ENCODE assay signal across 26 mouse cellular contexts in genomic region chr7:75499271-75499670, GRCm38 (mm10). TPM values are rescaled to one million over a fixed set of nuclear protein-coding genes. Genes with fewer than 3 reads are reported as not detected.
A peak's percentile ranks its signal among the peaks of the same experiment; 100 is the strongest.
DNase-seq lines count a peak whose midpoint lies in the region; ATAC-seq and TF ChIP-seq lines count a peak whose summit lies in the region.
"Had no signal": no experiment of that assay in that cellular context is flagged by ENCODE, and none has a peak within 500 bp of the region (broad histone marks: within the 10 kb centered on the region; RNA-seq: fewer than 3 reads in every experiment).

No protein-coding gene starts in this region.

- H3K27ac ChIP-seq in heart, adult 2 months: peak overlapping the region; percentile 8
- H3K27ac ChIP-seq in kidney, adult 2 months (ENCODE audit: insufficient read depth, low read depth, low read length): peak overlapping the region; percentile 97
- H3K27ac ChIP-seq in kidney, embryonic 15.5 days: peak overlapping the region; percentile 87
- no peak overlapping the region for H3K27ac ChIP-seq in forebrain, embryonic 14.5 days (ENCODE audit: low read depth, low read length)
- H3K27ac ChIP-seq in midbrain, embryonic 15.5 days: no peak overlapping the region
- H3K27ac ChIP-seq: forebrain, embryonic 10.5 days; hindbrain, embryonic 13.5 days; limb, embryonic 15.5 days; midbrain, embryonic 13.5 days; neural tube, embryonic 12.5 days had no signal

- H3K4me1 ChIP-seq in heart, adult 2 months (ENCODE audit: control insufficient read depth, insufficient read depth, low read length): peaks cover 16% of the 10 kb centered on the region
- H3K4me1 ChIP-seq in kidney, adult 2 months (ENCODE audit: control insufficient read depth, insufficient read depth, low read length): peaks cover 27% of the 10 kb centered on the region
- H3K4me1 ChIP-seq in kidney, embryonic 15.5 days: peaks cover 49% of the 10 kb centered on the region
- no peaks in the 10 kb centered on the region for H3K4me1 ChIP-seq in forebrain, embryonic 14.5 days (ENCODE audit: control insufficient read depth, insufficient read depth, low read length)
- no peaks in the 10 kb centered on the region for H3K4me1 ChIP-seq in midbrain, embryonic 15.5 days
- H3K4me1 ChIP-seq: hindbrain, embryonic 13.5 days; midbrain, embryonic 13.5 days; neural tube, embryonic 12.5 days had no signal

- H3K79me2 ChIP-seq in heart, adult 2 months (replicated peaks; ENCODE audit: control insufficient read depth, insufficient read depth, low read length): peaks cover 3% of the 10 kb centered on the region; the same call in 1 of the 2 replicates

- no peaks in the 10 kb centered on the region for H3K9me3 ChIP-seq in kidney, embryonic 15.5 days (replicated peaks)
- H3K9me3 ChIP-seq in forebrain, embryonic 14.5 days (replicated peaks; ENCODE audit: control insufficient read depth, low read length): no peaks in the 10 kb centered on the region
- H3K9me3 ChIP-seq in midbrain, embryonic 15.5 days: no peaks in the 10 kb centered on the region
- H3K9me3 ChIP-seq: forebrain, embryonic 10.5 days; hindbrain, embryonic 13.5 days; limb, embryonic 15.5 days; megakaryocyte, embryonic 14.5 days; midbrain, embryonic 13.5 days; neural tube, embryonic 12.5 days had no signal

- TF ChIP-seq POLR2A in heart, adult 2 months (IDR thresholded peaks at IDR 0.05; ENCODE audit: insufficient read depth, low read depth, low read length): no peak
- no peak for TF ChIP-seq POLR2A in kidney, adult 2 months (IDR thresholded peaks at IDR 0.05; ENCODE audit: low read depth, low read length)

- ATAC-seq in kidney, embryonic 15.5 days (replicated peaks; ENCODE audit: low FRiP score): peak; percentile 49; the same call in 1 of the 2 replicates
- ATAC-seq in forebrain, embryonic 14.5 days: no peak
- no peak for ATAC-seq in midbrain, embryonic 15.5 days (replicated peaks)
- ATAC-seq: forebrain, postnatal 0 days; inflammation-experienced regulatory T-cells, adult 6 months; midbrain, embryonic 13.5 days had no signal

- H3K4me3 ChIP-seq in heart, adult 2 months: no peak overlapping the region
- H3K4me3 ChIP-seq in kidney, adult 2 months (ENCODE audit: insufficient read depth, low read depth, low read length): no peak overlapping the region
- no peak overlapping the region for H3K4me3 ChIP-seq in kidney, embryonic 15.5 days (replicated peaks)
- H3K4me3 ChIP-seq in forebrain, embryonic 14.5 days (ENCODE audit: low read depth, low read length): no peak overlapping the region
- H3K4me3 ChIP-seq in midbrain, embryonic 15.5 days: no peak overlapping the region
- H3K4me3 ChIP-seq: forebrain, embryonic 10.5 days; hindbrain, embryonic 13.5 days; limb, embryonic 15.5 days; megakaryocyte, embryonic 14.5 days; midbrain, embryonic 13.5 days; neural tube, embryonic 12.5 days had no signal

- H3K36me3 ChIP-seq in heart, adult 2 months (ENCODE audit: control insufficient read depth, insufficient read depth, low read length): peaks cover 28% of the 10 kb centered on the region
- no peaks in the 10 kb centered on the region for H3K36me3 ChIP-seq in kidney, adult 2 months (ENCODE audit: control insufficient read depth, insufficient read depth, low read length)
- no peaks in the 10 kb centered on the region for H3K36me3 ChIP-seq in kidney, embryonic 15.5 days
- H3K36me3 ChIP-seq in forebrain, embryonic 14.5 days (ENCODE audit: control insufficient read depth, insufficient read depth, low read length): no peaks in the 10 kb centered on the region
- no peaks in the 10 kb centered on the region for H3K36me3 ChIP-seq in midbrain, embryonic 15.5 days (replicated peaks)
- H3K36me3 ChIP-seq: forebrain, embryonic 10.5 days; hindbrain, embryonic 13.5 days; limb, embryonic 15.5 days; midbrain, embryonic 13.5 days; neural tube, embryonic 12.5 days had no signal

- 0 out of 2 replicates have a peak overlapping the region, but pooled peaks have one; percentile 26 for H3K4me2 ChIP-seq in kidney, embryonic 15.5 days
- no peak overlapping the region for H3K4me2 ChIP-seq in forebrain, embryonic 14.5 days (ENCODE audit: low read length)
- no peak overlapping the region for H3K4me2 ChIP-seq in midbrain, embryonic 15.5 days
- H3K4me2 ChIP-seq: hindbrain, embryonic 13.5 days; limb, embryonic 15.5 days; lung, embryonic 14.5 days; midbrain, embryonic 13.5 days; neural tube, embryonic 12.5 days had no signal

- no peak overlapping the region for H3K9ac ChIP-seq in heart, adult 2 months (ENCODE audit: low read depth, low read length)
- H3K9ac ChIP-seq in kidney, embryonic 15.5 days: no peak overlapping the region
- H3K9ac ChIP-seq in forebrain, embryonic 14.5 days (ENCODE audit: low read length): no peak overlapping the region
- no peak overlapping the region for H3K9ac ChIP-seq in midbrain, embryonic 15.5 days
- H3K9ac ChIP-seq: forebrain, postnatal 0 days; hindbrain, embryonic 13.5 days; limb, embryonic 15.5 days; lung, embryonic 14.5 days; midbrain, embryonic 13.5 days; neural tube, embryonic 12.5 days had no signal

- no peak for DNase-seq in heart, adult 2 months
- DNase-seq in heart, postnatal 25 days (ENCODE audit: low spot score): no peak
- DNase-seq in kidney, adult 2 months: peak; percentile 57
- DNase-seq in kidney, postnatal 14 days: no peak
- DNase-seq in induced T-regulatory cell, adult 2 months (ENCODE audit: low read depth): peak; percentile 20
- no peak for DNase-seq in forebrain, embryonic 14.5 days (ENCODE audit: low spot score)
- DNase-seq: adrenal gland, postnatal 36 days; cerebellum, adult 9-10 months; forebrain, postnatal 0 days; gastrocnemius, postnatal 14 days; heart, adult 11 months; heart, postnatal 14 days; left cerebral cortex, postnatal 4 days; lung, embryonic 14.5 days; right cerebral cortex, postnatal 14 days; spleen, adult 18-20 months; thymus, postnatal 14 days had no signal

- H3K27me3 ChIP-seq in heart, adult 2 months (ENCODE audit: control insufficient read depth, insufficient read depth, low read length): no peaks in the 10 kb centered on the region
- H3K27me3 ChIP-seq in kidney, adult 2 months (replicated peaks; ENCODE audit: control insufficient read depth, insufficient read depth, low read length): no peaks in the 10 kb centered on the region
- no peaks in the 10 kb centered on the region for H3K27me3 ChIP-seq in kidney, embryonic 15.5 days
- no peaks in the 10 kb centered on the region for H3K27me3 ChIP-seq in forebrain, embryonic 14.5 days (replicated peaks; ENCODE audit: control insufficient read depth, insufficient read depth, low read length)
- no peaks in the 10 kb centered on the region for H3K27me3 ChIP-seq in midbrain, embryonic 15.5 days (replicated peaks)
- H3K27me3 ChIP-seq: hindbrain, embryonic 13.5 days; limb, embryonic 15.5 days; megakaryocyte, embryonic 14.5 days; midbrain, embryonic 13.5 days; neural tube, embryonic 12.5 days had no signal

- intact Hi-C loops in heart, adult 2 months (cut with DNase I): no loop called here
- intact Hi-C loops in heart, postnatal 25 days (cut with DNase I): no loop called here

- TF ChIP-seq CTCF in heart, adult 2 months (IDR thresholded peaks at IDR 0.05): no peak
- TF ChIP-seq CTCF in kidney, adult 2 months (conservative IDR thresholded peaks at IDR 0.05; ENCODE audit: insufficient read depth, insufficient read length, low read depth, low read length): no peak

- 70% methylated on average over 7 of the region's 7 CpGs for WGBS in heart, adult 2 months
- WGBS in kidney, adult 2 months: 42% methylated on average over 7 of the region's 7 CpGs
- WGBS in kidney, embryonic 15.5 days: 48% methylated on average over 7 of the region's 7 CpGs
- WGBS in forebrain, embryonic 14.5 days: 92% methylated on average over 7 of the region's 7 CpGs
- 93% methylated on average over 7 of the region's 7 CpGs for WGBS in midbrain, embryonic 15.5 days

- TF ChIP-seq EP300 in heart, adult 2 months (IDR thresholded peaks at IDR 0.05; ENCODE audit: insufficient read depth, low read depth, low read length): no peak

RNA-seq across cellular contexts. Expression of gene Akap13, which starts 43.9 kb away (rescaled TPM):
- 10 to 100 TPM; 64.1 to 72.0 TPM for total RNA-seq in heart, adult 2 months (2021)
- polyA plus RNA-seq in heart, adult 2 months (2012; rRNA removed): 16.8 and 20.0 TPM in 2 replicates
- total RNA-seq in heart, postnatal 25 days (2021): 10 to 100 TPM; 61.0 to 79.5 TPM
- 12.0 and 13.2 TPM in 2 replicates for polyA plus RNA-seq in kidney, adult 2 months (2012; rRNA removed)
- polyA plus RNA-seq in kidney, embryonic 15.5 days (2015; fragmentation: Nextera tagmentation; extraction: Ambion mirVana): 46.1 and 49.7 TPM in 2 replicates
- polyA plus RNA-seq in forebrain, embryonic 14.5 days (2014; fragmentation: Nextera tagmentation; extraction: Ambion mirVana): 9.8 and 14.2 TPM in 2 replicates
- polyA plus RNA-seq in midbrain, embryonic 15.5 days (2015; fragmentation: Nextera tagmentation; extraction: Ambion mirVana): 14.3 and 16.1 TPM in 2 replicates

Comparison
In these comparisons a context has a peak if more than half of its experiments do, and no peak if none do; other contexts are left out.
1. DNase-seq: peak in kidney, adult 2 months (single experiment) and induced T-regulatory cell, adult 2 months (single experiment); none in heart, adult 2 months (0 of 2), heart, postnatal 25 days (single experiment), kidney, postnatal 14 days (single experiment) and forebrain, embryonic 14.5 days (single experiment).
2. H3K27ac ChIP-seq: peak in heart, adult 2 months (single experiment), kidney, adult 2 months (single experiment) and kidney, embryonic 15.5 days (single experiment); none in forebrain, embryonic 14.5 days (single experiment) and midbrain, embryonic 15.5 days (single experiment).